Mouse (Mus musculus): ENCODE data around the gene Tmc3. TPM values are rescaled to one million over a fixed set of nuclear protein-coding genes. Genes with fewer than 3 reads are reported as not detected.
A peak's percentile ranks its signal among the peaks of the same experiment; 100 is the strongest.

The Tmc3 gene
- total RNA-seq, 2 experiments from 2014 or later, result not detected

DNA sequence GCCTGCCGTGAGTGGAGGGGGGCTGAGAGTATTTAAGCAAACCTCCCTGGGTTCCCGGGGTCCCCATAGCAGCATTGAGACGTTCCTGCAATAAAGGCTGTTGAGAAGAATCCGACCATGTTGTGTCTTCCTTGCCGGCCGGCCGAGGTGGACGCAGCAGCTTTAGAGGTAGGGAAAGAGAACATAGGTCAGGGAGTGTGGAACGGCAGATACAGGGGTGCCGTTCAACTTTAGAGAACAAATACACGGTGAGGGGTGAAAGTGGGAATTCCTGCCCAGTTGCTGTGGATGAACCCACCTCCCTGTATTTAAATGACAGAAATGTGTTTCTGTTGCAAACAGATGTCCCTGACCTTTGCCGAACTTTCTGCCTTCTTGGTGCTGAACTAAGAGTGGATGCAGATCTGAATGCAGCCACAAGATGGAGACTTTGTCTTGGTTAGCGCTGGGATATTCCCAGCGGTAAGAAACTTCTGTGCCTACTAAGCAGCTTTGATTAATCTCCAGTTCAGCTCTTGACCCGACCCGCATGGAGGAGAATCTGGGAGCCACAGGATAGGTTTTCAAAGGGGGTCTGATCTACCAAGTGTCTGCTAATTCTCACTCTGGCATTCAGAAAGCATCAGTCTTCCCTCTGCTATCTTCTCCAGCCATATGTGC, 16.8 kb upstream of the Tmc3 start:
- DNase-seq, result peak; percentile 31
- no peak overlapping the region for H3K27ac ChIP-seq

DNA sequence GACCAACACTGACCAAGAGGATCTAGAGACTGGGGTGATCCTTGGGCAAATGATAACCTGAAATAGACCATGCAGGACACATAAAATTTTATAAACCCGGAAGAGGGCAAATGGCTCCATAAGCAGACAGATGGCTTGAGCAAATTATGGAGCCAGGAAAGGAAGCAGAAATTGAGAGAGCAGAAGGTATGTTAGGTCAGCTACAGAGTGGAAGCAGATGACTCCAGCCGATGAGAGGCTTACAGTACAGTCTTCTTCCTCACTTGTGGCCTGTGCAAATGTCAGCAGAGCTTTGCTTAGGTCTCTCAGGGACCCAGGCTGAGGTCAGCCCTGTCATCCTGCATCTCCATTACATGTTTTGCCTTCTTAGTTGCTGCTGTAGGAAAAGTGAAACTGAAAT, 15.9 kb upstream of the Tmc3 start:
- no peak overlapping the region for H3K27ac ChIP-seq
- no peak overlapping the region for H3K4me3 ChIP-seq
- intact Hi-C loops (cut with DNase I), result loop anchor here (2.0 to 10.0 kb wide), 3 partner anchors 106 to 236 kb away; no protein-coding TSS in a partner anchor
- no peak for TF ChIP-seq CTCF (IDR thresholded peaks at IDR 0.05)
- no peak for DNase-seq

More for the DNA sequence above, 16.8 kb upstream of the Tmc3 start:
- intact Hi-C loops (cut with DNase I), result loop anchor here (2.0 to 10.0 kb wide), 3 partner anchors 107 to 237 kb away; no protein-coding TSS in a partner anchor
- no peak overlapping the region for H3K4me3 ChIP-seq
- peak; percentile 88; the same call in 1 of the 2 replicates for TF ChIP-seq CTCF (IDR thresholded peaks at IDR 0.05)

DNA sequence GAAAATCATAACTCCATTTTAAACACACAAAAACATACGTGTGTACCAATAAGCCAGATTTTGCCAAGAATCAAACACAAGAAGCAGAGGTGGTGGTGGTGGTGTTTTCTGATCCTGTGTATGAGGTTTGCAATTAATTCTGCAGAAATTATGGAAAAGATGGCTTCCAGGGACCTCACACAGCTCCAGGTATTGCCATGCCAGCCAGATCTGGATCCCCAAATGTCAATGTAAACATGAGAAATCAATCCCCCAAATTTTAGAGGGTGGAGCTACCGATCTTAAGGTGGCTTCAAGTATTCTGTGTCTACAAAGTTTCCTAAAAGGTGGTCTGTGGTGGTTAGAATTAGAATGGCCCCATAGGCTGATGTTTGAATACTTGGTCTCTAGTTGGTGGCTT, 15.3 kb upstream of the Tmc3 start:
- Histone ChIP-seq H3K4me3 (no peak overlapping the region), H3K27ac (no peak overlapping the region)
- no peak for TF ChIP-seq CTCF (IDR thresholded peaks at IDR 0.05)
- intact Hi-C loops (cut with DNase I), result loop anchor here (2.0 to 10.0 kb wide), 3 partner anchors 105 to 235 kb away; no protein-coding TSS in a partner anchor
- no peak for DNase-seq

DNA sequence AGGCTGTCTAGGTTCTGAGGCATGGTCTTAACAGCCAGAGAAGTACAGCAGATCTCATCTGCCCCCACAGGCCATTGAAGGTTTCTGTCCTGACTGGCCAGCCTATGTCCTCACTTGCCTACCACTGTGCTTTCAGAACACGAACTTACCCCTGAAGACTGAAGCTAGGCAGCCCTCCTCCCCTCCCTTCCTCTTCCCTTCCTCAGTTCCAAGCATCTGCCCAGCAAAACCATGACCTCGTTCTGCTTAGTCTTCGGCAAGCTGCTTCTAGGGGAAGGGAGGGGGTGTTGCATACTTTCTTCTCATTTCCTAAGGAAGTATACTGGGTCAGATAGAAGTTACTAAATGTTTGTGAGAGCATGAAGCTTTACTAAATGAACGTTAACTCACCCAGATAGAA, 13.7 kb upstream of the Tmc3 start:
- intact Hi-C loops (cut with DNase I), result no loop called here
- no peak overlapping the region for H3K4me3 ChIP-seq
- no peak for TF ChIP-seq CTCF (IDR thresholded peaks at IDR 0.05)
- H3K27ac ChIP-seq, result no peak overlapping the region; the same call in 1 of the 2 replicates
- DNase-seq, result no peak

DNA sequence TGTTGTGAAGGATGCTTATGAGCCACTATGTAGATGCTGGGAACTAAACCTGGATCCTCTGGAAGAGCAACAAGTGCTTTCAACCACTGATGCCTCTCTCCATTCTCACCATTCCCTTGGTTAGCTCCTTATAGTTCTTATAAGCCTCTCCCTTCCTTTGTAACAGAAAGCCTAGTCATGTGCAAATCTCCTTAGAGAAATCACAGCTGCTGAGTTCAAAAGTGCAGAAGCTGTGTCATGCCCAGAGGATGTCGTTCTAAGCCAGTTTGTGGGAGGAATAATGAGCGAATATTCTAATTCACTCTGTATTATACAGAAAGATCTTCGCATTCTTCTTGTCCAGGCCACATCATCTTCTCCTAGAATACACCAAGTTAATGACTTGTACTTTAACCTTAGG, 12.8 kb upstream of the Tmc3 start:
- intact Hi-C loops (cut with DNase I), result no loop called here
- Histone ChIP-seq H3K4me3 (no peak overlapping the region), H3K27ac (no peak overlapping the region)
- no peak for DNase-seq
- TF ChIP-seq CTCF (IDR thresholded peaks at IDR 0.05), result no peak

DNA sequence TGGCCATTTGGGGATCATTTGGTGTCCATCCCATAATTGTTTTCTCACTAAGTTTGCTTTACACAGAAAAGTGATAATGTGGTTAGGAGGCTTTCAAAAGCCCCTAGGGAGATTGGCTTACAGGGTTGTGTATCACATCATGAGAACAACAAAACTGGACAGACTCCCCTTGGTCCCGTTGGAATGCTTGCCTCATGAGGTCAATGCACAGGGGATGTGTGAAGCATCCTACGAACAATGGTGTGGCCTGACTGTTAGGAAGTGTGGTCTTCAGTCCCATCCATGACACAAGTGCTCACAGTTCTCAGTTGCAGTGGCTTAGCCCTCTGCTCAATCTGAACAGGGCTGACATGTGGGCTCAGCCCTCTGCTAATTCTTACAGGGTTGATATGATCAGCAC, 12.3 kb upstream of the Tmc3 start:
- Histone ChIP-seq H3K4me3 (no peak overlapping the region), H3K27ac (no peak overlapping the region)
- no peak for TF ChIP-seq CTCF (IDR thresholded peaks at IDR 0.05)
- intact Hi-C loops (cut with DNase I), result no loop called here
- no peak for DNase-seq

DNA sequence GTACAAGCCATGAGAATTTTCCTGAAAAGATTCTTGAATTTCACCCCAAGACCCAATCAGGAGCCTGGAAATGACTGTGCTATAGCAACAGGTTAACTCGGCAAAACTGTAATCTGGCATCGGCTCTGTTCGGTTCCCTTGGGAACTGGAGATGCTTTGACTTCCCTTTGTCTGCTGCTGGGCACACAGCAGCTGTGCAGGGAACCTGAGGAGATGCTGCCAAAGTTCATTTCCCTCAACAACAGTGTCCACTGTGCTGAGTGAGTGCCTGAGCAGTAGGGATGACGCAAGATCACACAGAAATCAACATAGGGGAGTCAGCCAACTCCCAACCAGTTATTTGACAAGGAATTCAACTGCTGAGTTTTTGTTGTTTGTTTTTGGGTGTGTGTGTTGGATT, 3.8 kb upstream of the Tmc3 start:
- DNase-seq, result peak; percentile 27
- no peak overlapping the region for H3K4me3 ChIP-seq
- no peak for TF ChIP-seq CTCF (IDR thresholded peaks at IDR 0.05)
- H3K27ac ChIP-seq, result no peak overlapping the region
- intact Hi-C loops (cut with DNase I), result no loop called here

DNA sequence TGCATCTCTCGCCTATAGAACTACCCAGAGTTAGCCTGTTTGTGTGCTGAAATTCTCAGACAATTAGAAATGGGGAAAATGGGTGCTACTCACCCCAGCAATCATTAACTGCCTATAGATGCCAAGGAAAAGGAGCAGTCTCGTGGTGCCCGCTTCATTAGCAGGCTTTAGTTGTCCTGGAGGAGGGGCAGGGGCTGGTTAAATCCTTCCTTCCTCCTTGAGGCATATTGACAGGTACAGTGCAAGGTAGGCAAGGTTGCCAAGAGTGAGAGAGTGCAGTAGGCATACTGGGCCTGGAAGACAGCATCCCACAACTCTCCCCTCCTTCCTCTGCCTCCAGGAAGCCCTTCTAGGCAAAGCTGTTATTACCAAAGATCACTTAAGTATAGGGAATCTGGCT, 9.3 kb downstream of the Tmc3 start:
- DNase-seq, result no peak
- H3K27ac ChIP-seq, result no peak overlapping the region
- intact Hi-C loops (cut with DNase I), result no loop called here
- no peak for TF ChIP-seq CTCF (IDR thresholded peaks at IDR 0.05)
- H3K4me3 ChIP-seq, result no peak overlapping the region

DNA sequence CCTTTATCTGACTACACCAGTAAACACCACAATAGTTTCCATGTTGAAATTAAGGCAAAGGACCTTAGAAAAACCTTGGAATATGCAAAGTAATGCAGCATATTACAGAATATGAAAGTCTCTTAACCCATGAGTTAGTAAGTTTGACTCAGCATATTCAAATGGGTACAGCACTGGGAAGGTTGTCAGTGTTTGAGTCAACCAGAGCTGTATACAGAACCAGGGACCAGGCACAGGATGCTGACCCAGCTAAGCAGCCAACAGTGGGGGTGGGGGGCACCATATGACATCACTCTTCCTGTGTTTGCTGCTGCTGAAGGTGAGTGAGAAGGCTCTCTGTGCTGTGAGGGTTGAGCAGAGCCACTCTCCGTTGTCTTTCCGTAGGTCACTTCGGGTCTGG, 12.3 kb downstream of the Tmc3 start:
- no peak overlapping the region for H3K4me3 ChIP-seq
- intact Hi-C loops (cut with DNase I), result no loop called here
- DNase-seq, result no peak
- H3K27ac ChIP-seq, result no peak overlapping the region
- no peak for TF ChIP-seq CTCF (IDR thresholded peaks at IDR 0.05)

DNA sequence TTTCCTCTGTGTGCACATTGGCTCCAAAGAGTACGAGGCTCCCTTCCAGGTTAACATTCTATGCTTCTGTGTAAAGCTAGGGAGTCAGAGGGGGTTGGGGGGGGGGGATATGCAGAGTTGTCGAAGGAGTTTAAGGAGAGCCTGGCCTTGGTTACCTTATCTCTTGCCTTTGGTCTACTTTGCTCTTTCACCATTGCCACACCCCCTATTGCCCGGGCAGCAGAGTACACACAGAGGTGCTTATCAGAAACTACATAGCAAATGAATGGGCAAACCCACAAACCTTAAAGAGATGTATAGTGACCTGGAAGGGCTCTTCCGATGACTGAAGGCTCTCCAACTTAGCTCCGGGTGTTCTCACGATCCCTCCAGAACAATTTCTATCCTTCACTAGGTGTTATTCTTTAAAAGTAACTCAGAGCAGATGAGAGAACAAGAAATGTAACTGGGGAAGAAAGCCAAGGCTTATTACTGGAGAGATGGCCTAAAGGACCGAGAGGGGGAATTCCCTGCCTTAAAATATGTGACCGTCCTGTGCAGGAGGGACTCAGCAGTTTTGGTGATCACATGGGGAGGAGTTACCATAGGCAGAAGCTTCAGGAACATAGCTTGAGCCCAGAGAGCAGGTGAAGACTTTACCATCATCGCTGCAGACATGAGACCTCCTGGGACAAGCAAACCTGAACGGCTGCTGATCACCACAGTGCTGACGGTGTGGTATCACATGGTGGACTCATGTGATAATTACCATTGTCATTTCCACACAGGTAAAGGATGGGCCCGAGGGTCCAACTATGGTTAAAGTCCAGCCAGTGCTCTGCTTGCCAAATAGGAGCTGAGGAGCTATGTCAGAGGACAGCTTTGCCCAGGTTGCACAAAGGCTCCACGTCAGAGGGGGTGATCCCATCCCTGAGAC, 14.5 kb downstream of the Tmc3 start:
- no peak for DNase-seq
- intact Hi-C loops (cut with DNase I), result no loop called here

DNA sequence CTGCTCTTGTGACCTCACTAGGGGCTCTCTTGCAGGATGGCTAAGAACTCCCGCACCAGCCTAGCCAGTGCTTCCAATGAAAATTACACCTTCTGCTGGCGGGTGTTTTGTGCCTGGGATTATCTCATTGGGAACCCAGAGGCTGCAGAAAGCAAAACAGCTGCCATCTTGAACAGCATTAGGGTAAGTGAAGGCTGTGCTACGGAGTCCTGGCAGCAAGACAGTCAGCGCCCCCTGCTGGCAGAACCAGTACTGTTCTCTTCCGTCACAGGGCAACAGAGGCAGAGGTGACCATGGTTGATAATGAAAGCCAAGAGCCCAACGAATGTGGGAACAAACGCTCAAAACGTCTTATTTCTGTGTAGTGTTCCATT, 15.2 kb downstream of the Tmc3 start:
- H3K4me3 ChIP-seq, result no peak overlapping the region
- intact Hi-C loops (cut with DNase I), result no loop called here
- H3K27ac ChIP-seq, result no peak overlapping the region
- DNase-seq, result peak; percentile 70
- TF ChIP-seq CTCF (IDR thresholded peaks at IDR 0.05), result peak; percentile 69

More for the DNA sequence above, 14.5 kb downstream of the Tmc3 start:
- Histone ChIP-seq H3K4me3 (no peak overlapping the region), H3K27ac (no peak overlapping the region)
- no peak for TF ChIP-seq CTCF (IDR thresholded peaks at IDR 0.05)

DNA sequence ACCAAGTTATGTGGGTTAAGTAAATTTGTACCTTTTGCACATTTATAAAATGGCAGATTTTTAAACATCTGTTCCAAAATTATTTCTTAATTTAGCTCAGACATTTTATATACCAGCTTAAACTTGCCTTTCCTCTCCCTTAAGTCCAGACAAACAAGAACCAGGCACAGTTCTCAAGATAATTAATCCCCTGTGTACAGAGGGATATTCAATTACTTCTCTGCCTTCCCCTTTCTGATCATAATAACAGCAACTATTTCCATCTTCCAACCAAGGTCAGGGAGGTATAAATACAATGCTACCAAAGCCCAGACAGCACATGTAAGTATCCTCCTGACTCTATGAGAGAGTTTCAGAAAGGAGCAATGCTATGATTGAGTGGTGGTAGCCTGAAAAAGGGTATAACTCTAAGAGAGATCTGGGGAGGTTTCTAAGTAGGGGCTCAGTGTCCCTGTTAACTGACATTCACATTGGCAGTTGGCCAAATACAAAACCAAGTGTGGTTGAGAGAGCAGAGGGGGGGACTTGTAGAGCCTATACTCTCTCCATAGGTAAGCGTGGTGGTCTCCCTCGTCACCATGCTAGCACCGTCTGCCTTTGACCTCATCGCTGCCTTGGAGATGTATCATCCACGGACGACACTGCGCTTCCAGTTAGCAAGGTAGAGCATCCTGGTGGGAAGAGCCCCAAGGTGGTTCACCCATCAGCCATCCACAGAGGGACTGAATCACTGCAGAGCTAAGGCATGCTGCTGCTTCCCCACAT, 19.6 kb downstream of the Tmc3 start:
- no peak for DNase-seq
- no peak for TF ChIP-seq CTCF (IDR thresholded peaks at IDR 0.05)
- intact Hi-C loops (cut with DNase I), result no loop called here
- no peak overlapping the region for H3K27ac ChIP-seq
- H3K4me3 ChIP-seq, result no peak overlapping the region

DNA sequence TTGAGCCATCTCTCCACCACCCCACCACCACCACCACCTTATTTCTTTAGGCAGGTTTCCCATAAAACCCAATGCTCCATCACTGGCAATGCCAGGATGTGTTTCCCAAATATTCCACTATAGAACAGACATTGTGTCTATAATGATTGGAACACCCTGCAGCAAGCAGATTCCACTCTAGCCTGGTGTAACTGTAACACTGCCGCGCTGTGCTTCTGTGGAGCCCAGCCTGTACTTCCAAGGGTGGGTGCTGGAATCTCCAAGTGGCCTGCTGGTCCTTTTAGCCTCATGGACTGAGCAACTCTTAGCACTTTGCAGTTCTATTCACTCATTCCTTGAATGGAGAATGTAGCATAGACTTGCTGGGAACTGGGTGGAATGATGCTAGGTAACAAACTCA, 22.1 kb downstream of the Tmc3 start:
- no peak overlapping the region for H3K27ac ChIP-seq
- no peak overlapping the region for H3K4me3 ChIP-seq
- DNase-seq, result no peak
- intact Hi-C loops (cut with DNase I), result no loop called here
- TF ChIP-seq CTCF (IDR thresholded peaks at IDR 0.05), result no peak

Data from gastrocnemius, adult 2 months (tissue).